9 mouse cellular contexts compared by ENCODE assay signal in genomic region chr5:146585307-146585651, GRCm38 (mm10). TPM values are rescaled to one million over a fixed set of nuclear protein-coding genes. Genes with fewer than 3 reads are reported as not detected.
A peak's percentile ranks its signal among the peaks of the same experiment; 100 is the strongest.
DNase-seq lines count a peak whose midpoint lies in the region; ATAC-seq and TF ChIP-seq lines count a peak whose summit lies in the region.
"Had no signal": no experiment of that assay in that cellular context is flagged by ENCODE, and none has a peak within 500 bp of the region (broad histone marks: within the 10 kb centered on the region; RNA-seq: fewer than 3 reads in every experiment).

No protein-coding gene starts in this region.

- under 1% methylated on average over 10 of the region's 10 CpGs for WGBS in kidney, embryonic 15.5 days
- WGBS in embryonic facial prominence, embryonic 14.5 days, result 5% methylated on average over 10 of the region's 10 CpGs
- WGBS in intestine, embryonic 14.5 days, result 3% methylated on average over 10 of the region's 10 CpGs
- 7% methylated on average over 10 of the region's 10 CpGs for WGBS in midbrain, postnatal 0 days

- H3K36me3 ChIP-seq in kidney, embryonic 15.5 days, result no peaks in the 10 kb centered on the region
- H3K36me3 ChIP-seq in embryonic facial prominence, embryonic 14.5 days (ENCODE audit: control insufficient read depth, insufficient read depth, low read length), result no peaks in the 10 kb centered on the region
- H3K36me3 ChIP-seq in intestine, embryonic 14.5 days (ENCODE audit: control insufficient read depth, insufficient read depth, low read length), result no peaks in the 10 kb centered on the region
- H3K36me3 ChIP-seq in midbrain, postnatal 0 days (ENCODE audit: insufficient read depth, low read length), result no peaks in the 10 kb centered on the region

- ATAC-seq in kidney, embryonic 15.5 days (replicated peaks; ENCODE audit: low FRiP score), result peak; percentile 26; the same call in 1 of the 2 replicates
- no peak for ATAC-seq in embryonic facial prominence, embryonic 14.5 days (ENCODE audit: low read depth)
- peak; percentile 7; the same call in 1 of the 2 replicates for ATAC-seq in intestine, embryonic 14.5 days (replicated peaks; ENCODE audit: low FRiP score, low TSS enrichment, low read depth)
- 0 out of 2 replicates have a peak, but pooled peaks have one; percentile 22 for ATAC-seq in midbrain, postnatal 0 days (ENCODE audit: low FRiP score)
- no peak for ATAC-seq in megakaryocyte, adult 5-6 weeks (ENCODE audit: poor library complexity, severe bottlenecking)

- peak overlapping the region; percentile 60 for H3K4me3 ChIP-seq in kidney, embryonic 15.5 days (replicated peaks)
- peak overlapping the region; percentile 53 for H3K4me3 ChIP-seq in embryonic facial prominence, embryonic 14.5 days (ENCODE audit: low read depth, low read length)
- peak overlapping the region; percentile 47 for H3K4me3 ChIP-seq in intestine, embryonic 14.5 days (ENCODE audit: low read depth, low read length)
- peak overlapping the region; percentile 73 for H3K4me3 ChIP-seq in midbrain, postnatal 0 days (ENCODE audit: low read depth, low read length)

- no peak for TF ChIP-seq CTCF in midbrain, postnatal 0 days (IDR thresholded peaks at IDR 0.05)

- intact Hi-C loops in gastrocnemius, postnatal 14 days (cut with DNase I; ENCODE audit: low total_unique reads), result no loop called here

- no peak overlapping the region for H3K9ac ChIP-seq in kidney, embryonic 15.5 days
- peak overlapping the region; percentile 45; the same call in 1 of the 2 replicates for H3K9ac ChIP-seq in embryonic facial prominence, embryonic 14.5 days (ENCODE audit: low read depth, low read length)
- no peak overlapping the region for H3K9ac ChIP-seq in intestine, embryonic 14.5 days (ENCODE audit: low read length)
- peak overlapping the region; percentile 79 for H3K9ac ChIP-seq in midbrain, postnatal 0 days (replicated peaks; ENCODE audit: low read length, poor library complexity, severe bottlenecking)

- DNase-seq in kidney, postnatal 25 days, result no peak
- no peak for DNase-seq in embryonic facial prominence, embryonic 14.5 days (ENCODE audit: low spot score)
- no peak for DNase-seq in intestine, embryonic 14.5 days (ENCODE audit: low spot score)
- DNase-seq in midbrain, postnatal 0 days (ENCODE audit: low spot score), result no peak
- DNase-seq in gastrocnemius, postnatal 14 days, result no peak
- no peak for DNase-seq in Muller cell, postnatal 12 days (ENCODE audit: inconsistent ontology term)

- H3K4me2 ChIP-seq in kidney, embryonic 15.5 days, result peak overlapping the region; percentile 97
- peak overlapping the region; percentile 97 for H3K4me2 ChIP-seq in embryonic facial prominence, embryonic 14.5 days (ENCODE audit: low read depth, low read length)
- H3K4me2 ChIP-seq in intestine, embryonic 14.5 days (ENCODE audit: low read length), result peak overlapping the region; percentile 97
- peak overlapping the region; percentile 75 for H3K4me2 ChIP-seq in midbrain, postnatal 0 days (ENCODE audit: low read depth, low read length, poor library complexity, severe bottlenecking)

- H3K4me1 ChIP-seq in kidney, embryonic 15.5 days, result peaks cover 23% of the 10 kb centered on the region
- 0 out of 2 replicates have a peak, but pooled peaks cover 3% of the 10 kb centered on the region for H3K4me1 ChIP-seq in embryonic facial prominence, embryonic 14.5 days (ENCODE audit: control insufficient read depth, insufficient read depth, low read length)
- peaks cover 3% of the 10 kb centered on the region; the same call in 1 of the 2 replicates for H3K4me1 ChIP-seq in intestine, embryonic 14.5 days (replicated peaks; ENCODE audit: control insufficient read depth, insufficient read depth, low read length)
- peaks cover 6% of the 10 kb centered on the region; the same call in 1 of the 2 replicates for H3K4me1 ChIP-seq in midbrain, postnatal 0 days (ENCODE audit: insufficient read depth, low read length)

- H3K27ac ChIP-seq in kidney, embryonic 15.5 days, result no peak overlapping the region
- no peak overlapping the region for H3K27ac ChIP-seq in embryonic facial prominence, embryonic 14.5 days (replicated peaks; ENCODE audit: low read depth, low read length)
- no peak overlapping the region for H3K27ac ChIP-seq in intestine, embryonic 14.5 days (ENCODE audit: low read depth)
- peak overlapping the region; percentile 75; the same call in 1 of the 2 replicates for H3K27ac ChIP-seq in midbrain, postnatal 0 days (ENCODE audit: low read depth, low read length)

- H3K9me3 ChIP-seq in kidney, embryonic 15.5 days (replicated peaks), result no peaks in the 10 kb centered on the region
- no peaks in the 10 kb centered on the region for H3K9me3 ChIP-seq in embryonic facial prominence, embryonic 14.5 days (ENCODE audit: control insufficient read depth, low read length)
- H3K9me3 ChIP-seq in intestine, embryonic 14.5 days (ENCODE audit: control insufficient read depth, low read length), result no peaks in the 10 kb centered on the region
- H3K9me3 ChIP-seq in midbrain, postnatal 0 days (ENCODE audit: low read length), result no peaks in the 10 kb centered on the region

- H3K27me3 ChIP-seq in kidney, embryonic 15.5 days, result peaks cover 38% of the 10 kb centered on the region
- H3K27me3 ChIP-seq in embryonic facial prominence, embryonic 14.5 days (replicated peaks; ENCODE audit: control insufficient read depth, insufficient read depth, low read length), result peaks cover 51% of the 10 kb centered on the region
- H3K27me3 ChIP-seq in intestine, embryonic 14.5 days (replicated peaks; ENCODE audit: control insufficient read depth, insufficient read depth, low read length), result peaks cover 44% of the 10 kb centered on the region
- H3K27me3 ChIP-seq in midbrain, postnatal 0 days (ENCODE audit: insufficient read depth, low read length), result no peaks in the 10 kb centered on the region

RNA-seq across cellular contexts. Expression of gene Gpr12, which starts 0.2 kb away (rescaled TPM):
- polyA plus RNA-seq in kidney, embryonic 15.5 days (2015; fragmentation: Nextera tagmentation; extraction: Ambion mirVana), result 0.57 and 0.58 TPM in 2 replicates
- 0.26 TPM in 1 of 2 replicates, not detected in the other for polyA plus RNA-seq in embryonic facial prominence, embryonic 14.5 days (2014; fragmentation: Nextera tagmentation; extraction: Ambion mirVana)
- polyA plus RNA-seq in intestine, embryonic 14.5 days (2014; fragmentation: Nextera tagmentation; extraction: Ambion mirVana), result 0.62 TPM in 1 of 2 replicates, not detected in the other
- total RNA-seq in midbrain, postnatal 0 days (2014; rRNA removed), result 43.4 and 48.0 TPM in 2 replicates
- polyA plus RNA-seq in midbrain, postnatal 0 days (2015; fragmentation: Nextera tagmentation; extraction: Ambion mirVana), result 33.9 and 34.2 TPM in 2 replicates
- not detected for total RNA-seq in gastrocnemius, postnatal 14 days (2021)
- not detected in 2 replicates for total RNA-seq in megakaryocyte, adult 5-6 weeks (2015)
- total RNA-seq in megakaryocyte, adult 5-6 weeks (2017), result not detected in 2 replicates
- total RNA-seq: MEL had no signal

RNA-seq across cellular contexts. Expression of gene Gm3415, which starts 29.3 kb away (rescaled TPM):
- not detected in 2 replicates for polyA plus RNA-seq in kidney, embryonic 15.5 days (2015; fragmentation: Nextera tagmentation; extraction: Ambion mirVana)
- polyA plus RNA-seq in embryonic facial prominence, embryonic 14.5 days (2014; fragmentation: Nextera tagmentation; extraction: Ambion mirVana), result not detected in 2 replicates
- not detected in 2 replicates for polyA plus RNA-seq in intestine, embryonic 14.5 days (2014; fragmentation: Nextera tagmentation; extraction: Ambion mirVana)
- total RNA-seq in midbrain, postnatal 0 days (2014; rRNA removed), result not detected in 2 replicates
- polyA plus RNA-seq in midbrain, postnatal 0 days (2015; fragmentation: Nextera tagmentation; extraction: Ambion mirVana), result not detected in 2 replicates
- total RNA-seq in gastrocnemius, postnatal 14 days (2021), result not detected
- total RNA-seq in megakaryocyte, adult 5-6 weeks (2015), result not detected in 2 replicates
- not detected in 2 replicates for total RNA-seq in megakaryocyte, adult 5-6 weeks (2017)
- total RNA-seq: MEL had no signal

RNA-seq across cellular contexts. Expression of gene Gm3409, which starts 47.8 kb away (rescaled TPM):
- polyA plus RNA-seq in kidney, embryonic 15.5 days (2015; fragmentation: Nextera tagmentation; extraction: Ambion mirVana), result not detected in 2 replicates
- not detected in 2 replicates for polyA plus RNA-seq in embryonic facial prominence, embryonic 14.5 days (2014; fragmentation: Nextera tagmentation; extraction: Ambion mirVana)
- polyA plus RNA-seq in intestine, embryonic 14.5 days (2014; fragmentation: Nextera tagmentation; extraction: Ambion mirVana), result not detected in 2 replicates
- not detected in 2 replicates for total RNA-seq in midbrain, postnatal 0 days (2014; rRNA removed)
- polyA plus RNA-seq in midbrain, postnatal 0 days (2015; fragmentation: Nextera tagmentation; extraction: Ambion mirVana), result not detected in 2 replicates
- total RNA-seq in gastrocnemius, postnatal 14 days (2021), result not detected
- total RNA-seq in megakaryocyte, adult 5-6 weeks (2015), result not detected in 2 replicates
- not detected in 2 replicates for total RNA-seq in megakaryocyte, adult 5-6 weeks (2017)
- total RNA-seq: MEL had no signal

RNA-seq across cellular contexts. Expression of gene Gm3404, which starts 59.7 kb away (rescaled TPM):
- polyA plus RNA-seq in kidney, embryonic 15.5 days (2015; fragmentation: Nextera tagmentation; extraction: Ambion mirVana), result not detected in 2 replicates
- not detected in 2 replicates for polyA plus RNA-seq in embryonic facial prominence, embryonic 14.5 days (2014; fragmentation: Nextera tagmentation; extraction: Ambion mirVana)
- not detected in 2 replicates for polyA plus RNA-seq in intestine, embryonic 14.5 days (2014; fragmentation: Nextera tagmentation; extraction: Ambion mirVana)
- not detected in 2 replicates for total RNA-seq in midbrain, postnatal 0 days (2014; rRNA removed)
- not detected in 2 replicates for polyA plus RNA-seq in midbrain, postnatal 0 days (2015; fragmentation: Nextera tagmentation; extraction: Ambion mirVana)
- not detected for total RNA-seq in gastrocnemius, postnatal 14 days (2021)
- not detected in 2 replicates for total RNA-seq in megakaryocyte, adult 5-6 weeks (2015)
- not detected in 2 replicates for total RNA-seq in megakaryocyte, adult 5-6 weeks (2017)
- total RNA-seq: MEL had no signal

Comparison
In these comparisons a context has a peak if more than half of its experiments do, and no peak if none do; other contexts are left out.
1. ATAC-seq: peak in kidney, embryonic 15.5 days (single experiment), intestine, embryonic 14.5 days (single experiment) and midbrain, postnatal 0 days (single experiment); none in embryonic facial prominence, embryonic 14.5 days (single experiment) and megakaryocyte, adult 5-6 weeks (single experiment).
2. H3K9ac ChIP-seq: peak in embryonic facial prominence, embryonic 14.5 days (single experiment) and midbrain, postnatal 0 days (single experiment); none in kidney, embryonic 15.5 days (single experiment) and intestine, embryonic 14.5 days (single experiment).
3. RNA of gene Gpr12, which starts 0.2 kb away (polyA plus RNA-seq): 33.9 to 34.2 TPM in midbrain, postnatal 0 days; 0.62 TPM in intestine, embryonic 14.5 days, 0.57 to 0.58 TPM in kidney, embryonic 15.5 days and 0.26 TPM in embryonic facial prominence, embryonic 14.5 days; every median in the first group is over 10 times any median in the second.
4. Peak in every context shown above with its lines, with median percentiles within 50 percentile points of each other: H3K4me2 ChIP-seq and H3K4me3 ChIP-seq.